Mouse (Mus musculus) limb, embryonic 11.5 days (tissue): ENCODE measurements around the gene Slc38a6. TPM values are rescaled to one million over a fixed set of nuclear protein-coding genes. Genes with fewer than 3 reads are reported as not detected.

ENCODE experiments used
- ATAC-seq: fragments of 200-750 bp; cut with Nextera tagmentation; 2 replicates; pipeline ENCODE4 v1.8.0; 2017; ENCODE audit warnings: low read depth; ENCODE audit not compliant: insufficient number of reproducible peaks, low FRiP score, low TSS enrichment
- DNase-seq: peaks from one replicate; pipeline ENCODE4 v3.0.0-alpha.2; 2015; ENCODE audit warnings: low spot score
- H3K27ac ChIP-seq: fragments of 300-500 bp; sonication (generic); replicated peaks from 2 replicates; pipeline ENCODE4 v1.5.1; 2014; ENCODE audit warnings: low read depth, mild to moderate bottlenecking, low read length
- H3K27me3 ChIP-seq: fragments of 300-500 bp; sonication (generic); 2 replicates; pipeline ENCODE4 v1.6.1; 2014; ENCODE audit warnings: mild to moderate bottlenecking, low read length, mixed read lengths; ENCODE audit not compliant: control insufficient read depth, insufficient read depth
- H3K36me3 ChIP-seq: fragments of 300-500 bp; sonication (generic); 2 replicates; pipeline ENCODE4 v1.6.1; 2014; ENCODE audit warnings: mild to moderate bottlenecking, low read length, moderate library complexity, mixed read lengths; ENCODE audit not compliant: control insufficient read depth, insufficient read depth
- H3K4me1 ChIP-seq: fragments of 300-500 bp; sonication (generic); 2 replicates; pipeline ENCODE4 v1.6.1; 2014; ENCODE audit warnings: low read length, mixed read lengths; ENCODE audit not compliant: control insufficient read depth, insufficient read depth
- H3K4me2 ChIP-seq: fragments of 300-500 bp; sonication (generic); 2 replicates; pipeline ENCODE4 v1.6.1; 2014; ENCODE audit warnings: low read depth, mild to moderate bottlenecking, moderate library complexity; ENCODE audit not compliant: severe bottlenecking
- H3K4me3 ChIP-seq: fragments of 300-500 bp; sonication (generic); 2 replicates; pipeline ENCODE4 v1.5.1; 2014; ENCODE audit warnings: low read depth, low read length
- H3K9ac ChIP-seq: fragments of 300-500 bp; sonication (generic); 2 replicates; pipeline ENCODE4 v1.6.1; 2014; ENCODE audit warnings: mild to moderate bottlenecking, low read length
- H3K9me3 ChIP-seq: fragments of 300-500 bp; sonication (generic); 2 replicates; pipeline ENCODE4 v1.6.1; 2016; ENCODE audit warnings: low read length; ENCODE audit not compliant: control insufficient read depth
- WGBS: fragments of 180-500 bp; shearing (Covaris S2); extraction: QIAGEN DNeasy Blood & Tissue Kit; methylation state at CpG from one replicate; pipeline ENCODE4 v1.1.7; 2014; 5-methylcytosine and 5-hydroxymethylcytosine counted together
- polyA plus RNA-seq: library from polyadenylated mRNA; unstranded; fragments of >200 nt; fragmentation: Nextera tagmentation; extraction: Ambion mirVana; gene quantifications from 2 replicates; pipeline ENCODE4 v1.2.1, GENCODE M21; 2014

The Slc38a6 gene
- polyA plus RNA-seq, 1 experiment from 2014 or later: 14.1 TPM

DNA sequence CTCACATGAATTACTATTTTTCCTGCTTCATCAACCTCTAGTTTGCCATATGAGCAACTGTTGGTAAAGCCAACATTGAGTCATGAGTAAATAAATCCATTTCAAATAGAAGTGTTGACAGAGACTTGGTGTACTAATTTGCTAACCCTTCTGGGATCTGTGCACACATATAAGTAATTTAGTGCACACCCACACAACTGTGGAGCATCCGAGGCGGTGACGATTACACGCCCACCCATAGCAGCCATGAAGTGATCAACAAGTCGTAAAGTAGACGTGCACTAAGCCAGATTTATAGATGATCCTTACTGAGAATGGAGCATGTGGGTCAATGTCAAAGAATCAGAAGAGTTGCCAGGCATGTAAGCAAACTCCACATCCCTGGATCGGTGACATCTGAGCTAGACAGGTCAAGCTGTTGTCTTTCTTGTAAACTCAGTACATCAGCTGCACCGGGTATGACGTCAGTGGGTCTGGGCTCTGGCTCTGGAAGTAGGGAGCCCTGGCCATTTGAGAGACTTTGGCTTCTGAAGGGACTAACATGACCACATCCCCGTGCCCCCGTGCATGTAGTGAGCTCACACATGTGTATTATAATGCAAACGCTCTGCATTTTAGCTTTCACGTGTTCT is 92.3 kb downstream of the Slc38a6 start:
- no peaks in the 10 kb centered on the region for H3K36me3 ChIP-seq
- 74% methylated on average over 13 of the region's 13 CpGs for WGBS
- DNase-seq (no peak), ATAC-seq (no peak)
- no peak overlapping the region for H3K27ac ChIP-seq
- H3K9ac ChIP-seq: no peak overlapping the region
- H3K4me1 ChIP-seq: peaks cover 6% of the 10 kb centered on the region; the same call in 1 of the 2 replicates
- no peaks in the 10 kb centered on the region for H3K27me3 ChIP-seq
- no peak overlapping the region for H3K4me3 ChIP-seq
- H3K4me2 ChIP-seq: no peak overlapping the region
- H3K9me3 ChIP-seq: no peaks in the 10 kb centered on the region

DNA sequence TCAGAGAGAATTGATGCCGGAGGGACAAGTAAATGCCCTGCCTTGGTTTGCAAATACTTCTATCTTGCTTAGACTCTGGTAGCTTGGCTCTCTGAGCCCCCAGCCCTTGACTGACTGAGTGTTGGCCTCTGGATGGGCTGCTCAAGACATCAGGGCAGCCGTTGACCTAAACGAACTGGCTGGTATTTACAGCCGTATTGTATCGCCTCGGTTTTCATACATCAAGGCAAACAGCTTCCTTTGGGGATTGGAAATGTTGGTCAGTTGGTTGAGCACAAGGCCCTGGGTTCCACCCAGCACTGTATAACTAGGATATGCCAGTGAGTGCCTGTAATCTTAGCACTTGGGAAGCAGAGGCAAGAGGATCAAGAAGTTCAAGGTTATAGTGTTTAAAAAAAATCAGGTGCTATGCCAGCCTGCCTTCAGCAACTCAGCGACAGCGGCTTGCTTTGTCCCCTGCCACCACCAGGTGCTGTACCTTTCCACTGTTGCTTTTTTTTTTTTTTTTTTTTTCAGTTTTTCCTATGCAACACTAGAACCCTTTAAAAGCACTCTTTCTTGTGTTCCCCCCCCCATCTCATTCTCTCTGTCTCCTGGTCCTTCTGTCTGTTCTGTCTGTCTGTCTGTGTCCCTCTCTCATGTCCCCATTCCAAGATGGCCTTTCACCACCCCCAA is 94.2 kb downstream of the Slc38a6 start:
- ATAC-seq: no peak
- Histone ChIP-seq H3K36me3 (no peaks in the 10 kb centered on the region), H3K4me3 (no peak overlapping the region), H3K9ac (no peak overlapping the region), H3K27ac (no peak overlapping the region), H3K4me2 (no peak overlapping the region), H3K27me3 (no peaks in the 10 kb centered on the region), H3K4me1 (peaks cover 6% of the 10 kb centered on the region; the same call in 1 of the 2 replicates), H3K9me3 (no peaks in the 10 kb centered on the region)
- no peak for DNase-seq
- WGBS: 65% methylated on average over 8 of the region's 8 CpGs

DNA sequence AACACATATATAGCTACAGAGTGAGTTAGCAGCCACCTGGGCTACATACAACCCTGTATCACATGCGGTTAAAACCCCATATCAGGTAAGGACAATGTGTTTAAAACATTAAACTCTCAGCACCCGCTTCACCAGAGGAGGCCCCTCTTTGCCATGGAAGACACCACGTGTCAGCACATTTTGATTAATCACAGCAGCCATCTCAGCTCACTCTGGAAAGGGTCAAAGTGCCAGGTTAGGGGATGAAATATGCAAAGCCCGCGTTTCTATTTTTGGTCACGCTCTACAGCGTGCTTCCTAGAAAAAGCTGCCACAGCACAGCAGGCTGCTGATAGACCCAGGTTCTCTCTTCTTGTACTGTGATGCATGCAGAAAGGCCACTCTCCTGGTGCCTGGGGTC is 94.9 kb downstream of the Slc38a6 start:
- DNase-seq (no peak), ATAC-seq (no peak)
- H3K9me3 ChIP-seq: no peaks in the 10 kb centered on the region
- H3K36me3 ChIP-seq: no peaks in the 10 kb centered on the region
- 75% methylated on average over 7 of the region's 7 CpGs for WGBS
- peaks cover 6% of the 10 kb centered on the region; the same call in 1 of the 2 replicates for H3K4me1 ChIP-seq
- no peak overlapping the region for H3K4me2 ChIP-seq
- no peaks in the 10 kb centered on the region for H3K27me3 ChIP-seq
- H3K27ac ChIP-seq: no peak overlapping the region
- no peak overlapping the region; the same call in 1 of the 2 replicates for H3K9ac ChIP-seq
- H3K4me3 ChIP-seq: no peak overlapping the region

DNA sequence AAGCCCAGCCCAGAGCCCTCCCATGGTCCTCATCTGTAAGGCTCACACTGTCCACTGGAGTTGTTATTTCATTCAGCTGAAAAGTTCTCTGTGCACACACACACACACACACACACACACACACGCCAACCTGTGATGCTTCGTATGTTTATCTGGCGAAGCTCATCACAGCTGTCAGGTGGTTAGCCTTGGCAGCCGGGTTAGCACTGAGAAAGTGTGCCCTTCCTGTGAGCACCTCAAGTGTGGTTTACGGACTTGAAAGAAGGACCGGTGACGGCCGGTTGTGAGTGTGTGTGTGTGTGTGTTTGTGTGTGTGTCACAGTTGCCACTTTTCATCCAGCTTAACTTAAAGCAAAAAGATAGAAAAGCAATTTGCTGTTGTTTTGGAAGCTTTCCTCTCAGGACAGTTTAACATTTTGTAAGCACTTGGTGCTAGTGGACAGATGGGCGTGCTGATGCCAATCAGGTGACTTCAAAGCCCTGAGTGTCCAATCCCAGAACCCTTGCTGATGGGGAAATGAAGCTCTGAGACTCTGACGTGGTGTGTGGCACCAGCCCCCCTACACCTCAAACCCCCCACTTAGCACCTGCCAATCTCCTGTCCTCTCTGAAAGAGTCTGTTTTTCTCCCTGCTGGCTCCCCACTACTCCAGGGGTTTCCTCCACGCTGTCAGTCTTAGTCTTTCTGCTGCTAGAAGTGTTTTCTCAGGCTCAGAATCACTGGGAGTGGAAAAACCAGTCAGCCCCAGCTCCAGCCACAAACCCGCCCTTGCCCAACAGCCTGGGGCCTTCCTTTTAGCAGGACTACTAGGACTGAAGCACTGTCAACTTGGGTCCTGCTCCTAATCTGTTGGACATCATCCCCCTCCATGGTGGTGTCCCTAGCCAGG is 96.0 kb downstream of the Slc38a6 start:
- Histone ChIP-seq H3K4me2 (no peak overlapping the region), H3K4me1 (peaks cover 6% of the 10 kb centered on the region; the same call in 1 of the 2 replicates), H3K9ac (no peak overlapping the region), H3K27me3 (no peaks in the 10 kb centered on the region), H3K9me3 (no peaks in the 10 kb centered on the region), H3K4me3 (no peak overlapping the region), H3K27ac (no peak overlapping the region), H3K36me3 (no peaks in the 10 kb centered on the region)
- DNase-seq: no peak
- WGBS: 78% methylated on average over 12 of the region's 12 CpGs
- no peak for ATAC-seq

DNA sequence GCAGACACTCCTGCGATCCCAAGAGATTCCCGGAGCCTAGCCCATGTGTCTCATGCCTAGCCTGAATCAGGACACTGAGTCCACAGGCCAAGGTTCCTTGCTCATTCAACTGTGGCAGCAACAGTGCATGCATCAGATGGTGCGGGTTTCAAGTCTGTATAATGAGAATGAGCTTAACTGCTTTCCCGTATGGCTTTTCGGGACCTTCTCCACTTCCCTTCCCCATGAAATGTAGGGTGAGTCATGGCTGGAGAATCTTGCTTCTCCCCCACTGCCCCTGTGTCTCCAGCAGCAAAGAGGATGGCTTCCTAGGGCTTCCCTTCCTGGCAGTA is 96.6 kb downstream of the Slc38a6 start:
- DNase-seq: no peak
- Histone ChIP-seq H3K9ac (no peak overlapping the region), H3K36me3 (no peaks in the 10 kb centered on the region), H3K4me1 (peaks cover 6% of the 10 kb centered on the region; the same call in 1 of the 2 replicates), H3K4me2 (no peak overlapping the region), H3K27me3 (no peaks in the 10 kb centered on the region), H3K4me3 (no peak overlapping the region), H3K27ac (no peak overlapping the region), H3K9me3 (no peaks in the 10 kb centered on the region)
- ATAC-seq: no peak
- WGBS: 79% methylated on average over 5 of the region's 5 CpGs

DNA sequence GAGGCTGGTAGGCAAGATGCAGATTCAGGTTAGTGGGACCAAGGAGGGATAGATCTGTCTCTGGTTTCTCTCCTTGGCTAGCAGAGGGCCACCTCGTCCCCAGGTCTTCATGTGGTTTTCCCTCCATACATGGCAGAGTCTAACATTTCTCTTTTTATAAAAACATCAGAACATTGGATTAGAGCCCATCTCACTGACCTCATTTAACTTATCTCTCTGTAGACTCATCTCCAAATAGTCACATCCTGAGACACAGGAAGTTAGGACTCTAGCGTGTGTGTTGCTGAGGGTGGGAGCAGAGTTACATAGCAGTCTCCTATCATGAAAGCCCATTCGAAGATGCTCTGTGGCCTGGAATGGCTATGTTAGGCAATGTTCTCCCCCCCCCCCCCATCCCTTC is 97.3 kb downstream of the Slc38a6 start:
- Histone ChIP-seq H3K4me1 (peaks cover 6% of the 10 kb centered on the region; the same call in 1 of the 2 replicates), H3K27ac (no peak overlapping the region)
- no peak for ATAC-seq

DNA sequence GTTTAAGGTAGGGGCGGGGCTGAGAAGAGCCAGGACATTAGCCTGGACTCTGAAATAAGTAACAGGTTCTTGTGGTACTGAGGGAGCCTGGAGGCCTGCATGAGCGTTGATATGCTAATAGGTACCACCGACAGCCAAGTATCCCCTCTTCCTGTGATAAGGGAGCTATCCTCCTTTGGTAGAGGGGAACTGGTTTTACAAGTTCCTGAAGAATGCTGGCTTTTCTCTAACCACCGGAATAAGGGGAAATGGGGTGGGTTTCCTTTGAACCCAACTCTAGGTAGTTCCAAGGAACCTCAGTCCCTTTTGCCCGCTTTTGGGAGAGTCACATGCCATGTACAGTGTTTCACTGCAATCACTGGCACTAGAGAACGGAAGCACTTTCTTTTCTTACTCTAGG is 98.2 kb downstream of the Slc38a6 start:
- WGBS: 54% methylated on average over 6 of the region's 6 CpGs
- H3K4me1 ChIP-seq: peaks cover 7% of the 10 kb centered on the region; the same call in 1 of the 2 replicates
- no peak overlapping the region for H3K4me3 ChIP-seq
- no peak overlapping the region for H3K9ac ChIP-seq
- no peaks in the 10 kb centered on the region for H3K9me3 ChIP-seq
- no peaks in the 10 kb centered on the region for H3K27me3 ChIP-seq
- H3K27ac ChIP-seq: no peak overlapping the region
- no peak overlapping the region for H3K4me2 ChIP-seq
- DNase-seq (no peak), ATAC-seq (no peak)
- H3K36me3 ChIP-seq: no peaks in the 10 kb centered on the region

More for the DNA sequence above, 97.3 kb downstream of the Slc38a6 start:
- Histone ChIP-seq H3K9ac (no peak overlapping the region), H3K4me3 (no peak overlapping the region), H3K27me3 (no peaks in the 10 kb centered on the region), H3K4me2 (no peak overlapping the region), H3K9me3 (no peaks in the 10 kb centered on the region), H3K36me3 (no peaks in the 10 kb centered on the region)
- WGBS: 91% methylated on average over 3 of the region's 3 CpGs
- DNase-seq: no peak

DNA sequence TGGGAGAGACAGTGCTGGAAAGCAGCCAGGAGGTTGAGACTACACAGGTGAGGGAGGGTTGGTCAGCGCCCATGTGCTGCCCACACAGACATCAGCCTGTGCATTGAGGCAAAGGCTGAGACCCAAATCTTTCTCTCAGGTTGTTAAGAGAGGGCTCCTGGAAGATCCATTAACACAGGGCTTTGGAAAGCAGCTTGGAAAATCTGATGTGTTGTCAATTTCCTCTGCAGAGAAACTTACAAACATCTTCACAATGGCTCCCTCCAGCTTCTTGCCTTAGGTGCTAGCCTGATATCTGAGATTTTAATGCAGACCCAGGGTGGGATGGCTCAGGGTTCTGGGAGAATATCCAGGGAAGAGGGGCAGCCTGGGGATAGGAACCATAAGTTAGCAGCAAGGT is 105.9 kb downstream of the Slc38a6 start:
- H3K4me1 ChIP-seq: peaks cover 17% of the 10 kb centered on the region
- WGBS: 92% methylated on average over 1 of the region's 1 CpGs
- H3K27ac ChIP-seq: no peak overlapping the region
- H3K9me3 ChIP-seq: no peaks in the 10 kb centered on the region; the same call in 1 of the 2 replicates
- no peak overlapping the region for H3K4me2 ChIP-seq
- ATAC-seq: no peak
- no peaks in the 10 kb centered on the region for H3K27me3 ChIP-seq
- DNase-seq: no peak
- no peak overlapping the region for H3K9ac ChIP-seq
- H3K4me3 ChIP-seq: no peak overlapping the region
- no peaks in the 10 kb centered on the region for H3K36me3 ChIP-seq
